Mouse (Mus musculus) kidney, embryonic 16.5 days (tissue): ENCODE measurements around the gene Fancf. TPM values are rescaled to one million over a fixed set of nuclear protein-coding genes. Genes with fewer than 3 reads are reported as not detected.

Experiments
- ATAC-seq: fragments of 200-750 bp; cut with Nextera tagmentation; 2 replicates; pipeline ENCODE4 v1.8.0; 2017; ENCODE audit warnings: moderate TSS enrichment; ENCODE audit not compliant: low FRiP score, low TSS enrichment
- H3K27ac ChIP-seq: fragments of 300-500 bp; sonication (generic); 2 replicates; pipeline ENCODE4 v1.5.1; 2014; ENCODE audit warnings: low read length
- H3K27me3 ChIP-seq: fragments of 300-500 bp; sonication (generic); 2 replicates; pipeline ENCODE4 v1.6.1; 2014; ENCODE audit warnings: low read length, control low read depth, mixed read lengths; ENCODE audit not compliant: insufficient read depth
- H3K36me3 ChIP-seq: fragments of 300-500 bp; sonication (generic); 2 replicates; pipeline ENCODE4 v1.6.1; 2014; ENCODE audit warnings: low read length, control low read depth, mixed read lengths; ENCODE audit not compliant: insufficient read depth
- H3K4me1 ChIP-seq: fragments of 300-500 bp; sonication (generic); 2 replicates; pipeline ENCODE4 v1.6.1; 2014; ENCODE audit warnings: low read length, control low read depth, mixed read lengths; ENCODE audit not compliant: insufficient read depth
- H3K4me2 ChIP-seq: fragments of 300-500 bp; sonication (generic); replicated peaks from 2 replicates; pipeline ENCODE4 v1.6.1; 2014; ENCODE audit warnings: low read depth, low read length
- H3K4me3 ChIP-seq: fragments of 300-500 bp; sonication (generic); 2 replicates; pipeline ENCODE4 v1.5.1; 2014; ENCODE audit warnings: mild to moderate bottlenecking, low read length
- H3K9ac ChIP-seq: fragments of 300-500 bp; sonication (generic); replicated peaks from 2 replicates; pipeline ENCODE4 v1.6.1; 2014; ENCODE audit warnings: low read length
- H3K9me3 ChIP-seq: fragments of 300-500 bp; sonication (generic); 2 replicates; pipeline ENCODE4 v1.6.1; 2016; ENCODE audit warnings: low read length, control low read depth
- WGBS: fragments of 180-500 bp; shearing (Covaris S2); extraction: QIAGEN DNeasy Blood & Tissue Kit; methylation state at CpG from one replicate; pipeline ENCODE4 v1.1.7; 2014; 5-methylcytosine and 5-hydroxymethylcytosine counted together
- polyA plus RNA-seq: library from polyadenylated mRNA; unstranded; fragments of >200 nt; fragmentation: Nextera tagmentation; extraction: Ambion mirVana; gene quantifications from 2 replicates; pipeline ENCODE4 v1.2.1, GENCODE M21; 2015

The Fancf gene
- polyA plus RNA-seq, 1 experiment from 2014 or later = 3.3 TPM

DNA sequence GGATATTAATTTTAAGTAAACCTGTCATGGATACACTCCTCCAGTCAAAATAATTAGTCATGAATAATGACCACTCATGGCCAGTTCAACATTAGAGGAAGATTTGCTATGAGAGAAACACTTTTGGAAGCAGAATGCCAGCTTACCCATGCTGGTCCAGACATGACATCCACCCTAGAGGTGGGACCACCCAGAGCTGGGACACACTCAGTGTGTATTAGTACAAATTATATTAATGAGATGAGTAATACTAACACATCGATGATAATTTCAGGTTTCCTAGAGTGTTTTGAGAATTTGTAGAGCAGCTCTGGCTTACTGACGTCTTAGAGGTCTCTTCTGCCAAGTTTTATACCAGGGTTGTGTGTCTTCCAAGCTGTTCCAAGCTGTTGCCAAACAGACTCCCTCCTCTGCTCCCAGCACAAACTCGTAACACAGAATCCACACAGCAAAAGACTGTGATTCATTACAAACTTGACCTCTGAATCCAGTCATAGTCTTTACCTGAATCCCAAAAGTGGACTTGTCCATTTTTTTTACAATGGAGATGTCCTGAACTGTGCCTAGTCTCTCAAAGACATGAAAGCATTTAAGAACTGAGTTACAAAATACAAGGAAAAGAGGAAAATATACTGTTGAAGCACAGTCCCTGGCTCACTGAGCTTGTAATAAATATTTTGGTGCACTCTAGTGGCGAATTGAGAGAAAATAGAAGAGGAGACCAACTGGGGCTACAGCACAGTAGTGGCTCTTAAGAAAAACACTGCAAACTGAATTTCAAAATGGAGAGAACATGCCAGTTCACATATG, 46.4 kb downstream of the Fancf start:
- Histone ChIP-seq H3K36me3 (no peaks in the 10 kb centered on the region), H3K4me2 (no peak overlapping the region), H3K27me3 (no peaks in the 10 kb centered on the region), H3K4me3 (no peak overlapping the region), H3K9ac (no peak overlapping the region), H3K27ac (no peak overlapping the region), H3K9me3 (no peaks in the 10 kb centered on the region), H3K4me1 (no peaks in the 10 kb centered on the region)
- WGBS = 47% methylated on average over 4 of the region's 4 CpGs
- ATAC-seq = no peak

Other genes starting within 250 kb of the Fancf start
- gene Slc17a6, start 240.3 kb downstream of the Fancf start, polyA plus RNA-seq = not detected in 2 replicates
- gene Gas2, start 252 bp downstream of the Fancf start, polyA plus RNA-seq = 122 and 141 TPM in 2 replicates
- gene Svip, start 143.8 kb upstream of the Fancf start, polyA plus RNA-seq = 11.0 and 11.3 TPM in 2 replicates
- not detected in 2 replicates for gene 1700015G11Rik, start 153.5 kb upstream of the Fancf start, polyA plus RNA-seq